In the genomic region with DNA sequence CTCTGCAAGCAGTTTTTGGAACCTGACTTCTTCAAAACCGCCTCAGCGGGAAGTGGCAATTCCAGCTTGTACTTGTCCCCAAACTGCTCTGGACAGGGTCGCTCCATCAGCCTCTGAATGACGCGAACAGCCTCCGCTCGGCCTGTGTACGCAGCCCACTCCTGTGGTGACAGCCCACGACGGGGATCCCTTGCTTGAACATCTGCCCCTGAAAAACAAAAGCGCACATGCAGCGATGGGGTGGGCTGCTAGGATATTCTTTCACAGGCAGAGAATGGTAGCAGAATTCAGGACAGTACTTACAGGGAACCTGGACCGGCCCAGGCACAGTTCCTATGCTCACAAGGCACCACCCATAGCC, we compare ENCODE assay signal across 12 mouse cellular contexts.
DNase-seq lines count a peak whose midpoint lies in the region; ATAC-seq and TF ChIP-seq lines count a peak whose summit lies in the region.
"Had no signal": no experiment of that assay in that cellular context is flagged by ENCODE, and none has a peak within 500 bp of the region (broad histone marks: within the 10 kb centered on the region; RNA-seq: fewer than 3 reads in every experiment).

No protein-coding gene starts in this region.

- no peak for TF ChIP-seq CTCF in liver, postnatal 0 days (IDR thresholded peaks at IDR 0.05; ENCODE audit: low read depth)

- peaks cover 42% of the 10 kb centered on the region for H3K27me3 ChIP-seq in heart, embryonic 13.5 days (replicated peaks)
- H3K27me3 ChIP-seq in hindbrain, embryonic 12.5 days: peaks cover 27% of the 10 kb centered on the region
- H3K27me3 ChIP-seq in midbrain, embryonic 15.5 days (replicated peaks): peaks cover 8% of the 10 kb centered on the region; the same call in 1 of the 2 replicates
- H3K27me3 ChIP-seq in liver, postnatal 0 days (ENCODE audit: insufficient read depth, low read length): peaks cover 16% of the 10 kb centered on the region; the same call in 1 of the 2 replicates

- H3K27ac ChIP-seq in heart, embryonic 13.5 days (replicated peaks): no peak overlapping the region
- H3K27ac ChIP-seq in hindbrain, embryonic 12.5 days: no peak overlapping the region
- no peak overlapping the region for H3K27ac ChIP-seq in midbrain, embryonic 15.5 days
- H3K27ac ChIP-seq in liver, postnatal 0 days (ENCODE audit: low read depth): no peak overlapping the region
- H3K27ac ChIP-seq: layer of hippocampus, adult 2 months had no signal

- WGBS in heart, embryonic 13.5 days: 23% methylated on average over 13 of the region's 13 CpGs
- WGBS in hindbrain, embryonic 12.5 days: 19% methylated on average over 13 of the region's 13 CpGs
- WGBS in midbrain, embryonic 15.5 days: 22% methylated on average over 13 of the region's 13 CpGs
- 50% methylated on average over 13 of the region's 13 CpGs for WGBS in liver, postnatal 0 days (ENCODE audit: insufficient replicate concordance)

- peak overlapping the region; percentile 41 for H3K4me3 ChIP-seq in heart, embryonic 13.5 days
- H3K4me3 ChIP-seq in hindbrain, embryonic 12.5 days: peak overlapping the region; percentile 32
- H3K4me3 ChIP-seq in midbrain, embryonic 15.5 days: peak overlapping the region; percentile 40
- no peak overlapping the region for H3K4me3 ChIP-seq in liver, postnatal 0 days (ENCODE audit: low read depth, low read length)
- H3K4me3 ChIP-seq: layer of hippocampus, adult 2 months had no signal

- DNase-seq in heart, postnatal 14 days: no peak
- peak; percentile 5 for DNase-seq in Muller cell, postnatal 12 days (ENCODE audit: inconsistent ontology term)
- DNase-seq in adrenal gland, adult (ENCODE audit: inconsistent age in 2 of 2, low spot score in 1 of 2): no peak
- DNase-seq in liver, postnatal 0 days: no peak
- DNase-seq: B cell, adult 2 months; cerebellum, adult 11-12 months; lung, postnatal 4 days had no signal

- peak overlapping the region; percentile 67 for H3K4me2 ChIP-seq in heart, embryonic 13.5 days
- H3K4me2 ChIP-seq in hindbrain, embryonic 12.5 days (replicated peaks): peak overlapping the region; percentile 62
- peak overlapping the region; percentile 82 for H3K4me2 ChIP-seq in midbrain, embryonic 15.5 days
- H3K4me2 ChIP-seq in liver, postnatal 0 days (ENCODE audit: low read depth, low read length): no peak overlapping the region

- intact Hi-C loops in heart, postnatal 14 days (cut with DNase I): no loop called here

- TF ChIP-seq EP300 in liver, postnatal 0 days (IDR thresholded peaks at IDR 0.05; ENCODE audit: low read depth): no peak

- H3K4me1 ChIP-seq in heart, embryonic 13.5 days: peaks cover 35% of the 10 kb centered on the region
- H3K4me1 ChIP-seq in hindbrain, embryonic 12.5 days: peaks cover 20% of the 10 kb centered on the region
- H3K4me1 ChIP-seq in midbrain, embryonic 15.5 days: peaks cover 19% of the 10 kb centered on the region
- H3K4me1 ChIP-seq in liver, postnatal 0 days (ENCODE audit: insufficient read depth): no peaks in the 10 kb centered on the region

- no peaks in the 10 kb centered on the region for H3K36me3 ChIP-seq in heart, embryonic 13.5 days
- no peaks in the 10 kb centered on the region for H3K36me3 ChIP-seq in hindbrain, embryonic 12.5 days
- no peaks in the 10 kb centered on the region for H3K36me3 ChIP-seq in midbrain, embryonic 15.5 days (replicated peaks)
- H3K36me3 ChIP-seq in liver, postnatal 0 days (replicated peaks; ENCODE audit: insufficient read depth, low read length): no peaks in the 10 kb centered on the region

- H3K9ac ChIP-seq in heart, embryonic 13.5 days: peak overlapping the region; percentile 45; the same call in 1 of the 2 replicates
- peak overlapping the region; percentile 50; the same call in 1 of the 2 replicates for H3K9ac ChIP-seq in hindbrain, embryonic 12.5 days
- H3K9ac ChIP-seq in midbrain, embryonic 15.5 days: 0 out of 2 replicates have a peak overlapping the region, but pooled peaks have one; percentile 27
- no peak overlapping the region for H3K9ac ChIP-seq in liver, postnatal 0 days (replicated peaks)

- no peaks in the 10 kb centered on the region for H3K9me3 ChIP-seq in heart, embryonic 13.5 days
- no peaks in the 10 kb centered on the region for H3K9me3 ChIP-seq in hindbrain, embryonic 12.5 days (replicated peaks)
- no peaks in the 10 kb centered on the region for H3K9me3 ChIP-seq in midbrain, embryonic 15.5 days
- H3K9me3 ChIP-seq in liver, postnatal 0 days (ENCODE audit: low read length): no peaks in the 10 kb centered on the region

- no peak for ATAC-seq in heart, embryonic 13.5 days (ENCODE audit: extremely low read depth, insufficient number of reproducible peaks, low FRiP score, low TSS enrichment)
- no peak for ATAC-seq in hindbrain, embryonic 12.5 days (ENCODE audit: low FRiP score)
- ATAC-seq in midbrain, embryonic 15.5 days (replicated peaks): peak; percentile 27; the same call in 1 of the 2 replicates
- no peak for ATAC-seq in liver, postnatal 0 days
- no peak for ATAC-seq in CD4-positive, CD25-positive, alpha-beta regulatory T cell, adult 4 months
